Mouse (Mus musculus) C2C12 (cell line): ENCODE data around the gene Faap100. TPM values are rescaled to one million over a fixed set of nuclear protein-coding genes. Genes with fewer than 3 reads are reported as not detected.

Source experiments
- H3K27me3 ChIP-seq: one replicate; pipeline ENCODE4 v1.6.1; 2011; ENCODE audit not compliant: control insufficient read depth, insufficient read depth, insufficient read length
- H3K36me3 ChIP-seq: one replicate; pipeline ENCODE4 v1.6.1; 2011; ENCODE audit not compliant: control insufficient read depth, insufficient read depth
- H3K4me3 ChIP-seq: one replicate; pipeline ENCODE4 v1.5.1; 2011; ENCODE audit warnings: mild to moderate bottlenecking, control low read depth; ENCODE audit not compliant: poor library complexity, insufficient read depth, severe bottlenecking
- H3K79me2 ChIP-seq: one replicate; pipeline ENCODE4 v1.6.1; 2011; ENCODE audit not compliant: control insufficient read depth, insufficient read depth
- H3K79me3 ChIP-seq: one replicate; pipeline ENCODE4 v1.6.1; 2011; ENCODE audit warnings: low read depth, control low read depth
- H3ac ChIP-seq: one replicate; pipeline ENCODE3; 2011; ENCODE audit warnings: low read depth; ENCODE audit not compliant: control insufficient read depth, insufficient read length
- CEBPB ChIP-seq: IDR thresholded peaks from one replicate; pipeline ENCODE4 v1.6.1; 2011; ENCODE audit warnings: low read depth, mild to moderate bottlenecking, control low read depth, moderate library complexity
- CTCF ChIP-seq: IDR thresholded peaks from one replicate; pipeline ENCODE4 v1.5.1; 2011; ENCODE audit not compliant: control insufficient read depth, insufficient read depth, insufficient read length
- FOSL1 ChIP-seq: IDR thresholded peaks from one replicate; pipeline ENCODE4 v1.8.0; 2011; ENCODE audit warnings: mild to moderate bottlenecking, low read length; ENCODE audit not compliant: poor library complexity, insufficient read depth, severe bottlenecking
- MAX ChIP-seq: IDR thresholded peaks from one replicate; pipeline ENCODE4 v1.6.1; 2011; ENCODE audit warnings: mild to moderate bottlenecking, control low read depth
- MYOD1 ChIP-seq: IDR thresholded peaks from one replicate; pipeline ENCODE4 v1.6.1; 2011; ENCODE audit warnings: low read depth; ENCODE audit not compliant: control insufficient read depth, insufficient read length
- MYOG ChIP-seq: IDR thresholded peaks from one replicate; pipeline ENCODE4 v1.6.1; 2011; ENCODE audit not compliant: control insufficient read depth, insufficient read length; ENCODE audit errors: extremely low read depth
- USF1 ChIP-seq: IDR thresholded peaks from one replicate; pipeline ENCODE4 v1.6.1; 2011; ENCODE audit warnings: low read depth, mild to moderate bottlenecking, control low read depth, moderate library complexity
- polyA plus RNA-seq: library from polyadenylated mRNA; unstranded; fragments of >200 nt; fragmentation: generic; extraction: Trizol; gene quantifications from one replicate; pipeline ENCODE4 v1.2.1, GENCODE M21; 2012; ENCODE audit warnings: missing spikeins

The Faap100 gene
- polyA plus RNA-seq, 1 experiment: 18.0 TPM

- H3ac ChIP-seq: peak overlapping the region; percentile 53
- peaks cover 22% of the 10 kb centered on the region for H3K79me3 ChIP-seq
- TF ChIP-seq CTCF: no peak
- TF ChIP-seq CEBPB: no peak
- TF ChIP-seq FOSL1: no peak
- TF ChIP-seq MYOG: no peak
- no peak for TF ChIP-seq USF1
- TF ChIP-seq MYOD1: no peak
- TF ChIP-seq MAX: no peak
- no peak overlapping the region for H3K4me3 ChIP-seq
- no peaks in the 10 kb centered on the region for H3K27me3 ChIP-seq
- H3K79me2 ChIP-seq: peaks cover 52% of the 10 kb centered on the region
- H3K36me3 ChIP-seq: peaks cover 11% of the 10 kb centered on the region
These were observed 27.1 kb downstream of the Faap100 start for GRCm38 (mm10) chr11:120351250-120352092.

DNA sequence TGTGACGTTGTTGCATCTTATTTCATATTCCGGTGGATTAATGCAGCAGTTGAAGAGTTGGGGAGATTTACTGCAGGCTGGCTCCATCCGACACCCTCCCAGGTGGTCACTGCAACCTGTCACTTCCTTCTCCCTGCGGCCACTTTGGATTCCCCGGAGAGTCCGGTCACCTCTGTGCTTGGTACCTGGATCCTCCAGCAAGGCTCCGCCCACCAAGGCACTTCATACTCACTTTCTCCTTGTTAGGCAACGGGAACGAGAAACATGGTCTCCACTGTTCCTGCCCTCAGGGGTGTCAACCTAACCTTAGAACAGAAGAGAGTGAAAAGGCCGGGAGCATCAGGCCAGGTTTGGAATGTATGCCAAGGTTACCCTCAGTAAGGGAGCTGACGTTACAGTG is 27.9 kb downstream of the Faap100 start:
- TF ChIP-seq MYOG: no peak
- no peak for TF ChIP-seq CEBPB
- no peak for TF ChIP-seq FOSL1
- no peak for TF ChIP-seq USF1
- no peak for TF ChIP-seq MAX
- TF ChIP-seq CTCF: no peak
- TF ChIP-seq MYOD1: no peak
- Histone ChIP-seq H3K79me3 (peaks cover 24% of the 10 kb centered on the region), H3K79me2 (peaks cover 55% of the 10 kb centered on the region), H3ac (peak overlapping the region; percentile 80), H3K4me3 (peak overlapping the region; percentile 99), H3K36me3 (peaks cover 13% of the 10 kb centered on the region), H3K27me3 (no peaks in the 10 kb centered on the region)

- peaks cover 29% of the 10 kb centered on the region for H3K79me3 ChIP-seq
- H3K4me3 ChIP-seq: peak overlapping the region; percentile 99
- TF ChIP-seq MAX: peak; percentile 86
- no peak for TF ChIP-seq CEBPB
- H3K79me2 ChIP-seq: peaks cover 61% of the 10 kb centered on the region
- H3K27me3 ChIP-seq: no peaks in the 10 kb centered on the region
- peak overlapping the region; percentile 80 for H3ac ChIP-seq
- H3K36me3 ChIP-seq: peaks cover 18% of the 10 kb centered on the region
These were observed 28.4 kb downstream of the Faap100 start for GRCm38 (mm10) chr11:120349986-120350702.

- Histone ChIP-seq H3ac (peak overlapping the region; percentile 79), H3K4me3 (peak overlapping the region; percentile 99), H3K27me3 (no peaks in the 10 kb centered on the region), H3K36me3 (peaks cover 21% of the 10 kb centered on the region), H3K79me2 (peaks cover 63% of the 10 kb centered on the region), H3K79me3 (peaks cover 31% of the 10 kb centered on the region)
- TF ChIP-seq CTCF (no peak), MAX (no peak), CEBPB (no peak), MYOG (no peak), MYOD1 (no peak), FOSL1 (no peak), USF1 (no peak)
These were observed 29.1 kb downstream of the Faap100 start for GRCm38 (mm10) chr11:120349371-120349985.

DNA sequence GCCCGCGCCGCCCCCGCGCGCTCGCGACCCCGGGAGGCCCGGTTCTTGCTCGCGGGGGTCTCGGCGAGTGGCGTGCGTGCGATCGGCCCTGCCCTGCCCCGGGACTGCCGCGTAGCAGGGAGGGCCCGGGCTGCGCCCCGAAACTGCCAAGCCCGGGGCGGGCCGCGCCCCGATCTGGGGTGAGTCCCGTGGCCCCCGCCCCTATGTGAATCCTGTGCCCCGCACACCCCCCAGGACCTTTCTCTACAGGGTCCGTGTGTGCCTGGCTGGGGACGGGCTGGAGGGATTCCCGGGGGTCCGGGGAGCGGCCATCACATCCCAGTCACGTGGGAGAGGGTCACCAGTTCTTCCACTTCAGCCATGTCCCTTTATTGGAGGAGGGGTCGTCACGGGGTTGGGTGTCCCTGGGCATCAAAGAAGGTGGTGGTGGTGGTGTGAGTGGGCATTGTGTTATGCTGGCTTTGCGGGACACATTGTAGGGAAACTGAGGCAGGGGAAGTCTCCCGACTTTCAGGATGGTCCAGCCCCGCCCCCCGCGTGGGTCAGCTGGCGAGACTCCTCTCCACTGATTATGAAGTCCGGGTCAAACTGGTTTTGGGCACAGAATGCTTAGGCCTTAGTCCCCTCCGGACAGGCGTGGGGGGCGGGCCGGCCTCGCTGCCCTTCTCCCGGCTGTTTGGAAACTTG is 29.7 kb downstream of the Faap100 start:
- Histone ChIP-seq H3ac (peak overlapping the region; percentile 79), H3K36me3 (peaks cover 21% of the 10 kb centered on the region), H3K79me3 (peaks cover 31% of the 10 kb centered on the region), H3K27me3 (no peaks in the 10 kb centered on the region), H3K4me3 (peak overlapping the region; percentile 99), H3K79me2 (peaks cover 63% of the 10 kb centered on the region)
- TF ChIP-seq CEBPB (no peak), USF1 (peak; percentile 75)
